Mouse (Mus musculus) heart, embryonic 12.5 days (tissue): ENCODE data around the gene Tmem50a. TPM values are rescaled to one million over a fixed set of nuclear protein-coding genes. Genes with fewer than 3 reads are reported as not detected.

ENCODE experiments used
- ATAC-seq: fragments of 200-750 bp; cut with Nextera tagmentation; 2 replicates; pipeline ENCODE4 v1.8.0; 2017; ENCODE audit warnings: moderate TSS enrichment, moderate library complexity; ENCODE audit not compliant: insufficient number of reproducible peaks, low FRiP score
- H3K27ac ChIP-seq: fragments of 300-500 bp; sonication (generic); 2 replicates; pipeline ENCODE4 v1.5.1; 2016; ENCODE audit warnings: mild to moderate bottlenecking, moderate library complexity; ENCODE audit not compliant: poor library complexity, severe bottlenecking
- H3K27me3 ChIP-seq: fragments of 300-500 bp; sonication (generic); replicated peaks from 2 replicates; pipeline ENCODE4 v1.6.1; 2016; ENCODE audit warnings: mild to moderate bottlenecking, moderate library complexity
- H3K36me3 ChIP-seq: fragments of 300-500 bp; sonication (generic); 2 replicates; pipeline ENCODE4 v1.6.1; 2016; ENCODE audit warnings: mild to moderate bottlenecking, moderate library complexity
- H3K4me1 ChIP-seq: fragments of 300-500 bp; sonication (generic); replicated peaks from 2 replicates; pipeline ENCODE4 v1.6.1; 2016; ENCODE audit warnings: mild to moderate bottlenecking
- H3K4me2 ChIP-seq: fragments of 300-500 bp; sonication (generic); 2 replicates; pipeline ENCODE4 v1.6.1; 2016; ENCODE audit warnings: mild to moderate bottlenecking, moderate library complexity
- H3K4me3 ChIP-seq: fragments of 300-500 bp; sonication (generic); 2 replicates; pipeline ENCODE4 v1.5.1; 2016; ENCODE audit warnings: mild to moderate bottlenecking
- H3K9ac ChIP-seq: fragments of 300-500 bp; sonication (generic); 2 replicates; pipeline ENCODE4 v1.6.1; 2016; ENCODE audit warnings: mild to moderate bottlenecking, moderate library complexity
- H3K9me3 ChIP-seq: fragments of 300-500 bp; sonication (generic); replicated peaks from 2 replicates; pipeline ENCODE4 v1.6.1; 2016; ENCODE audit warnings: mild to moderate bottlenecking, moderate library complexity
- WGBS: fragments of 180-500 bp; shearing (Covaris S2); methylation state at CpG from one replicate; pipeline ENCODE4 v1.1.7; 2016; 5-methylcytosine and 5-hydroxymethylcytosine counted together
- polyA plus RNA-seq: library from polyadenylated mRNA; unstranded; fragments of >200 nt; fragmentation: Nextera tagmentation; extraction: Ambion mirVana; gene quantifications from 2 replicates; pipeline ENCODE4 v1.2.1, GENCODE M21; 2016

Gene Tmem50a
- 140 and 145 TPM in 2 replicates for polyA plus RNA-seq

DNA sequence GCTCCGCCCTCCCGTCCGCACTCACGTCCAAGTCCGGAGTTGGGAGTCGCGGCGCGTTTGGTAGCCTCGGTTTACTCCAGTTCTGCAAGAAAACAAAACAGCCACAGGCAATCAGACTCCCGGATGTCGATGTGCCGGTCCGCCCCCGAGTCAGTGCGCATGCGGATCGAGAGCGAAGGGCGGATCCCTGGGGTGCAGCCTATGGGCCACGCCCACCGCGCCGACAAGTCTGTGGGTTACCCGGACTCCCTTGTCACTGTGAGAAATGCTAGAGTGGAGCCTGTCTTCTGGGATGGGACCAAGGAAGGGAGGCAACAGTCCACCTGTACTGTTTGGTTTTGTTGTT is at the start of gene Tmem50a:
Gene Tmem50a, minus strand, starts transcription at position 161 of the 346 bp plus-strand sequence.
- H3K27ac ChIP-seq, result peak within 1 kb of the TSS; percentile 92
- H3K36me3 ChIP-seq, result peaks cover 20% of the 10 kb centered on the region
- peak; percentile 97 for ATAC-seq
- 1% methylated on average over 25 of the region's 25 CpGs for WGBS
- peak within 1 kb of the TSS; percentile 88 for H3K9ac ChIP-seq
- peak within 1 kb of the TSS; percentile 84 for H3K4me2 ChIP-seq
- peaks cover 20% of the 10 kb centered on the region for H3K4me1 ChIP-seq
- H3K4me3 ChIP-seq, result peak within 1 kb of the TSS; percentile 91
- H3K9me3 ChIP-seq, result no peaks in the 10 kb centered on the region
- no peaks in the 10 kb centered on the region for H3K27me3 ChIP-seq

DNA sequence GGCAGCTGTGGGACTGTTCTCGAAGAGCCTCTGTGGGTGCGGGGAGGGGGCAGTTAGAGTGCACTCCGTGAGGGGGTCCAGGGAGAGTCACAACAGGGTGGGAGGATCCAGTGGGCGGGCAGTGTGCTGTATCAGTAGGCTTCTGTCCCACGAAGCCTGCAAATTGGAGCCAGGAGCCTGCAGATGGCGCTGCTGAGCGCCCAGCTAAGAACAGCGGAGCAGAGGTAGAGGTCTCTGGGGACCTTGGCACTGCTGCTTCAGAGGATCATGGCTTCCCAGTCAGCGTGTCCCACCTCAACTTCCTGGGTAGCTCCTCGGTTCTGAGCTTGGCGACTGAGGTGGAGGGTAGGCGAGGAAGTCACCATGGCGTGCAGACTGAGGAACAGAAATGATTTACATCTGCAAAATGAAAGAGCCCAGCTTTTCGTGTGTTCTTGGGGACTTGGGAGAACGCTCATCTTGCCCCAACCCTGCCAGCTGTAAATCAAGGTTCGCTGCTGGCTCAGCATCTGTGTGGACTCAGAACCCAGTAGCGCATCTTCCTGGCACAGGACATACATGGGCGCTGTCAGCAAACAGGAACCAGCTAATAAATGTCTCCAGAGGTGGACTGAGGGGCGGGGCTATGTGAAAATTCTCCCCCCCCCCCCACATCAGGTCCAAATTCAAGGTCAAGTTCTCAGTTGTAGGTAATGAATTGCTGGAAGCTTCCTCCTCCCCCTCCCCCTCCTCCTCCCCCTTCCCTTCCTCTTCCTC is 48.4 kb upstream of the Tmem50a start:
- no peak overlapping the region for H3K27ac ChIP-seq
- peaks cover 11% of the 10 kb centered on the region for H3K4me1 ChIP-seq
- 27% methylated on average over 19 of the region's 19 CpGs for WGBS
- ATAC-seq, result peak; percentile 73; the same call in 1 of the 2 replicates
- H3K4me2 ChIP-seq, result peak overlapping the region; percentile 4; the same call in 1 of the 2 replicates
- 0 out of 2 replicates have a peak, but pooled peaks cover 3% of the 10 kb centered on the region for H3K9me3 ChIP-seq
- H3K4me3 ChIP-seq, result no peak overlapping the region
- H3K36me3 ChIP-seq, result no peaks in the 10 kb centered on the region
- H3K9ac ChIP-seq, result no peak overlapping the region
- peaks cover 56% of the 10 kb centered on the region for H3K27me3 ChIP-seq

DNA sequence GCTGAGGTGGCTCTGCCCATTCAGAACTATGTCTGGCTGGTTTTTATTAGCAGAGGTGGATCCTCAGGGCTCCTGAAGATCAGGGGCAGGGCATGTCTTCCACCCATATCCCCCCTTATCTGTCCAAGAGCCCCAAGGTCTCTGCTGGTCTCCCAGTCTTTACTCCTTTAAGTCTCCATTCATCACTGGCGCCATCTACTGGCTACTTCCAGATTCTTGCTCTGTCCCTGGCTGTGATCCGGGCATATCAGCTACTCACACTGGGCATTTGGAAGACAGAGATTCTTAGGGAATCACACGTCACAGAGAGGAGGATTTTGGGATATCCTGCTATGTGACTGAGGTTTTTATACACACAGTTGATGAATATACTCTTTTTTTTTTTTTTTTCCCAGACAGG is 41.5 kb upstream of the Tmem50a start:
- Histone ChIP-seq H3K9ac (no peak overlapping the region), H3K27ac (no peak overlapping the region), H3K9me3 (no peaks in the 10 kb centered on the region), H3K4me1 (peaks cover 3% of the 10 kb centered on the region; the same call in 1 of the 2 replicates), H3K4me2 (no peak overlapping the region), H3K36me3 (no peaks in the 10 kb centered on the region), H3K4me3 (no peak overlapping the region), H3K27me3 (peaks cover 76% of the 10 kb centered on the region)
- 11% methylated on average over 3 of the region's 3 CpGs for WGBS
- no peak; the same call in 1 of the 2 replicates for ATAC-seq

DNA sequence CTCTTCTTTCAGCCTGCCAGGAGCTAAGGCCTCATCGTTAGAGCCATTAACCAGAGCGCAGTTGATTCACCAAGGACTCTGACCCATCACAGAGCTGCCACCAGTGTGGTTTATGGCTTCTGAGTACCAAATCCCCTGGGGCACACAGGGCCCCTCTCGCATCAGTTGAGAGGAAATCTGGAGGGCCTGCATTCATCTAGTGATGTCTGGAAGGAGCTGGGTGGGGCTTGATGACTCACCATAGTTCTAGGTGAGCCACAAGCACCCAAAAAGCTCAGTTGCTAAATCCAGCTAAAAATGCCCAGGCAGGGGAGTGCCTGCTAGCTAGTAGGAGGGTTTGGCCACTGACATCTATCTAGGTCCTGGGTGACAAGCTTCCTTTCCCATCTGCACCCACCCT is 41.0 kb upstream of the Tmem50a start:
- no peak for ATAC-seq
- H3K4me1 ChIP-seq, result peaks cover 4% of the 10 kb centered on the region
- peaks cover 72% of the 10 kb centered on the region for H3K27me3 ChIP-seq
- H3K4me3 ChIP-seq, result no peak overlapping the region
- 76% methylated on average over 3 of the region's 3 CpGs for WGBS
- no peak overlapping the region for H3K27ac ChIP-seq
- H3K4me2 ChIP-seq, result no peak overlapping the region
- no peaks in the 10 kb centered on the region for H3K36me3 ChIP-seq
- no peaks in the 10 kb centered on the region for H3K9me3 ChIP-seq
- no peak overlapping the region for H3K9ac ChIP-seq

DNA sequence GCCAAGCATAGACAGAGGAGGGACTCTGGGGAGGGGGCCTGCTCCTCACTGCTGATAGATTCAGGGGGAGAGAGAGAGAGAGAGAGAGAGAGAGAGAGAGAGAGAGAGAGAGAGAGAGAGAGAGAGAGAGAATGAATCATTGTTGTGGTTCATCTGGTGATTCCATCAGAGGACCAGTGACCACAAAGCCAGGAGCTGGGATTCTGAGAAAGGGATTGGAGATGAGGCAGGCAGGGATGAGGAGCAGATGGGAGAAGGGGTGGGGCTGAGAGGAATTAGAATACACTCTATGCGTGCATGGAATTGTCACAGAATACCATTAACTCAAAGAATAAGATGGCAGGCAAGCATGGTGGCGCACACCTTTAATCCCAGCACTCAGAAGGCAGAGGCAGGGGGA is 40.4 kb upstream of the Tmem50a start:
- ATAC-seq, result no peak
- no peak overlapping the region for H3K27ac ChIP-seq
- no peak overlapping the region for H3K4me3 ChIP-seq
- H3K4me1 ChIP-seq, result peaks cover 10% of the 10 kb centered on the region
- WGBS, result 88% methylated on average over 2 of the region's 2 CpGs
- peaks cover 66% of the 10 kb centered on the region for H3K27me3 ChIP-seq
- no peaks in the 10 kb centered on the region for H3K36me3 ChIP-seq
- H3K9me3 ChIP-seq, result no peaks in the 10 kb centered on the region
- no peak overlapping the region for H3K9ac ChIP-seq
- no peak overlapping the region for H3K4me2 ChIP-seq

DNA sequence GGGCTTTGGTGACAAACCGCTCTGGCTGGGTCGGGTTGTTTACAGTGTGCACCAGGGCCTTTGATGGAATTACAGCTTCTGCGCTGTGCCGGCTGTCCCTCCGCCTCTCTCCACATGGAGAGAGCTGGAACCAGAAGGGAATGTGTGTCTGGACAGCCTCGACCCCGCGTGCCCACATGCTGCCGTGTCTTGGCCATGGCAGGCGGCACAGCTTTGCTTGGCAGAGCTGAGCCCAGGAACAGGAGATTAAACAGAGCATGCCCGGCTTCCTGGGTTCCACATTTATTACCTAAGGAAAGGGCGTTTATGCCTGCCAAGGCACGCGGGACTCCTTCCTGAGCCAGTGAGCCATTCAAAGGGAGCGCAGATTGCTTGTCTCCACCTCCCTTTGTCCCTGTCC is 39.6 kb upstream of the Tmem50a start:
- Histone ChIP-seq H3K27ac (no peak overlapping the region), H3K4me1 (peaks cover 11% of the 10 kb centered on the region), H3K9me3 (no peaks in the 10 kb centered on the region), H3K4me3 (no peak overlapping the region), H3K27me3 (peaks cover 60% of the 10 kb centered on the region), H3K9ac (no peak overlapping the region), H3K4me2 (no peak overlapping the region), H3K36me3 (no peaks in the 10 kb centered on the region)
- WGBS, result 28% methylated on average over 15 of the region's 15 CpGs
- ATAC-seq, result no peak

DNA sequence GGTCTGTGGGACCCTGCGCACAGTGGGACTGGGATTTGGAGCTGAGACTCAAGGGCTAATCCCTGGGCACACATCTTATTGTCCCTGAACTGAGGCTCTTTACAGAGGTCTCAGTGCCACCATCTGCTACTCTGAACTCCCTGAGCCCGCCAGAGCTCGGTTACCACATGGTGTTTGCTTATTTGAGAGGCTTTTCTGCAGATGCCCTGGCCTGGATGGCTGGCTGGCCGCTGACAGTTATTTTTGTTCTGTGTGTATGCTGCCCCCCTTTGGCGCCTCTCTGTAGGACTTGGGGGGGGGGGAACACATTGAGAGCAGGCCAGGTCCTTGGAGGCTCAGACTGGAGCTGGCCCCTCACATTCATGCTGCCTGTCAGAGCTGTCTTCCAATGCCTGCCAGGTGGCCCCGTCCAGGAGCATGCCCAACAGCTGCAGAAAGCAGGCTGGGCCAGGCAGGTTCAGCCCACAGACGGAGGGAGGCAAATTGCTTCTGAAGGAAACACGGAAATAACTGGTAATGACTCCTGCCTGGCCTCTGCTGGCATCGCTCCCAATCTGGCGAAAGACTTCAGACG is 35.8 kb upstream of the Tmem50a start:
- no peak overlapping the region for H3K4me3 ChIP-seq
- H3K9me3 ChIP-seq, result no peaks in the 10 kb centered on the region
- peak overlapping the region; percentile 6; the same call in 1 of the 2 replicates for H3K4me2 ChIP-seq
- H3K4me1 ChIP-seq, result peaks cover 17% of the 10 kb centered on the region
- H3K27me3 ChIP-seq, result peaks cover 34% of the 10 kb centered on the region
- H3K36me3 ChIP-seq, result no peaks in the 10 kb centered on the region
- ATAC-seq, result peak; percentile 87
- peak overlapping the region; percentile 84 for H3K27ac ChIP-seq
- H3K9ac ChIP-seq, result no peak overlapping the region
- 15% methylated on average over 11 of the region's 11 CpGs for WGBS

DNA sequence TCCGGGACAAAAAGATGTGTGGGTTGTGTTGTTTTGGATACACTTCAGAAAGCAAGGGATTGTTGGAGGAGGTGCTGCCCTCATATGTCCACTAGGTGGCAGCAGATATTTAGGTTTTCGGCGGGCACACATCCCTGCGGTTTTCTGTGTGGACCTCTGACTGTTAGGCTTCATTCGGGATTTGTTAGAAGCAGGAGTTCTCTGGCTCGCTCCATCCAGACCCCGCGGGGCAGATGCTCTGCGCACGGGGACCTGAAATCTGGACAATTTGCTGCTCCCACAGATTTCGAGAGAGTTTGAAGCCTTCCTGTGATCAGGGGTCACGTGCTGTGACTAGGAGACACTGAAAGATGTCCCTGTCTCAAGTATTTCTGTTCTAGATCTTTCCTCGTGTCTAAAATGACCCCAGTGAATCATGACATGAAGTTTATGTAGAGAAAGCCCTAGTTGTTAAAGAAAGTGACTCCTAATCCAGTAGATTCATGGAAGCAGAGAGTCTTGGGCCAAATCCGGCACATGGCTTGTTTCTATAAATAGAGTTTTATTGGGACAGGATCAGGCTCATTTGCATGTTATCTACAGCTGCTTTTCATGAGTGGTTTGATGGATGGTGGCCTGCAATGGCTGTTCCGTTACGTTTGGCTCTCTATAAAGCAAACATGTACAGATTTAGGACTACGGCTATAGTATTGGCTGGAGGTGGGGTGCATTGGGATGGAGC is 31.4 kb upstream of the Tmem50a start:
- peak overlapping the region; percentile 63 for H3K4me2 ChIP-seq
- peak overlapping the region; percentile 24 for H3K4me3 ChIP-seq
- H3K36me3 ChIP-seq, result no peaks in the 10 kb centered on the region
- WGBS, result 8% methylated on average over 17 of the region's 17 CpGs
- peaks cover 13% of the 10 kb centered on the region for H3K4me1 ChIP-seq
- no peak for ATAC-seq
- H3K9me3 ChIP-seq, result no peaks in the 10 kb centered on the region
- H3K9ac ChIP-seq, result peak overlapping the region; percentile 38; the same call in 1 of the 2 replicates
- H3K27me3 ChIP-seq, result peaks cover 42% of the 10 kb centered on the region
- H3K27ac ChIP-seq, result no peak overlapping the region

DNA sequence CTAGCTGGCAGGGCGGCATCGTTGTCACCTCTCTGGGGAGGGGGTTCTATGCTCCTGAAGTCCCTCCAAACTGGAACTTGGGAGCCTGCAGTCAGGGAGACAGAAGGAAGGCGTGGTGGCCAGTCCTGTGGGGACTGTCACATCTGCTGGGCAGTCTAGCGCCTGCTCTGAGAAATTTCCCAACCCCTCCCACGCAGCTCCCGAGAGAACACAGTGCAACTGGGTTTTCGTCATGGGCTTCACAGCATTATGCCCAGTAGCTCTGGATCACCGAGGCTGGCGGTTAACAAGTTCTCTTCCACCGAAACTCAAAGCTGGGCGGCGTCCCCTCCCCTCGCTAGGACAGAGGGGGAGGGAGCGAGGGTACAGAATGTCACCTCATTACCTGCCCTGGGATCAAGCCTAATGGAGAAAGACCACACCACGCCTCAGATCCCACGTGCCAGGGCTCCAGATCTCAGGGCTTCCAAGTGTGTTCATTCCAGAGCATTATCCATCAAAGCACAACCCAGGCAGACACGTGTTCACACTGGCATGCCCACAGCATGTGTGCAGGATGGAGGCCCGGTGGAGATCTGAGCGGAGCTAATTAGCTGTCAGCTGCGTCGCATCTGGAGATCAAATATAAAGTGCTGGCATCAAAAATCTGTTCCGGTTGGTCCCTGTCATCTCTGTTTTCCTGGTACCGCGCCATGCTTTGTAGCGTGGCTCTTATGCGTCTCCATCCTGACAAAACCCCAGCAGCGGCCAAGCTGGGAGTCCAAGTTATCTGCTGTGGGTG is 29.1 kb upstream of the Tmem50a start:
- 39% methylated on average over 27 of the region's 27 CpGs for whole genome bisulfite sequencing
- no peaks in the 10 kb centered on the region for H3K9me3 ChIP-seq
- peaks cover 48% of the 10 kb centered on the region for H3K27me3 ChIP-seq
- H3K27ac ChIP-seq, result no peak overlapping the region
- H3K4me3 ChIP-seq, result no peak overlapping the region
- H3K9ac ChIP-seq, result no peak overlapping the region
- no peaks in the 10 kb centered on the region for H3K36me3 ChIP-seq
- H3K4me2 ChIP-seq, result no peak overlapping the region
- no peak for ATAC-seq
- H3K4me1 ChIP-seq, result peaks cover 11% of the 10 kb centered on the region; the same call in 1 of the 2 replicates

DNA sequence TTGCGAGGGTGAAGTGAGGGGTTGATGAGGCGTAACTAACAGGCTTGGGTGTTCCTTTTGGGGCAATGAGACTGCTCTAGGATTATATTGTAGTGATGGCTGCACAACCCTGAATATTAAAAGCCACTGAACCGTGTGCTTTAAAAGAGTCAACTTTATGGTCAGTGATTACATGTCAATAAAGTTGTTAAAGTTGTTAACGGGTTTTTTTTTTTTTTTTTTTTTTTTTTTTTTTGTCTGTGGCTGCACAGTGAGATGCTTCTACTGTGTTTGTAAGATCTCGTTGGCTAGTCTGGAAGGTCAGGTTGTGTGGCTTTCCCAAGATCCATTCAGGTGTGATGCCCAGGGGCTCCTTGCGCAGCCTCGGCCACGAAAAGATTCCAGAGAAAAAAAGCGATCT is 25.1 kb upstream of the Tmem50a start:
- WGBS, result 61% methylated on average over 9 of the region's 9 CpGs
- no peak for ATAC-seq
- Histone ChIP-seq H3K4me2 (peak overlapping the region; percentile 21; the same call in 1 of the 2 replicates), H3K9me3 (peaks cover 2% of the 10 kb centered on the region; the same call in 1 of the 2 replicates), H3K36me3 (peaks cover 26% of the 10 kb centered on the region), H3K4me1 (peaks cover 25% of the 10 kb centered on the region), H3K4me3 (no peak overlapping the region), H3K27ac (no peak overlapping the region), H3K9ac (no peak overlapping the region), H3K27me3 (peaks cover 40% of the 10 kb centered on the region)
